Mouse (Mus musculus): ENCODE data around the gene Sult6b1. TPM values are rescaled to one million over a fixed set of nuclear protein-coding genes. Genes with fewer than 3 reads are reported as not detected.

Sult6b1 gene
- polyA plus RNA-seq, 1 experiment from 2014 or later = 0.08 TPM

- no peaks in the 10 kb centered on the region for H3K27me3 ChIP-seq
- H3K9ac ChIP-seq (replicated peaks) = peak within 1 kb of the TSS; percentile 60
- WGBS = 3% methylated on average over 28 of the region's 28 CpGs
- H3K27ac ChIP-seq (replicated peaks) = 0 out of 2 replicates have a peak within 1 kb of the TSS, but pooled peaks have one; percentile 15
- H3K9me3 ChIP-seq = peaks cover 4% of the 10 kb centered on the region; the same call in 1 of the 2 replicates
- H3K36me3 ChIP-seq = no peaks in the 10 kb centered on the region
- peak; percentile 92 for ATAC-seq (ENCODE audit: low FRiP score, low read depth)
- H3K4me1 ChIP-seq = peaks cover 16% of the 10 kb centered on the region
- H3K4me3 ChIP-seq = peak within 1 kb of the TSS; percentile 49
- peak within 1 kb of the TSS; percentile 75 for H3K4me2 ChIP-seq (replicated peaks)
Observed at GRCm38 (mm10) chr17:78882401-78883112, 24.2 kb downstream of the Sult6b1 start, which contains the start of gene Eif2ak2. Gene Eif2ak2, minus strand, starts transcription at chr17:78882573.

GRCm38 (mm10) chr17:78881878-78882304 is 24.9 kb downstream of the Sult6b1 start:
- peak; percentile 77 for ATAC-seq (ENCODE audit: low FRiP score, low read depth)
- H3K9me3 ChIP-seq = peaks cover 4% of the 10 kb centered on the region; the same call in 1 of the 2 replicates
- peak overlapping the region; percentile 49 for H3K4me3 ChIP-seq
- H3K4me1 ChIP-seq = peaks cover 16% of the 10 kb centered on the region
- peak overlapping the region; percentile 75 for H3K4me2 ChIP-seq (replicated peaks)
- no peaks in the 10 kb centered on the region for H3K36me3 ChIP-seq
- 0 out of 2 replicates have a peak overlapping the region, but pooled peaks have one; percentile 15 for H3K27ac ChIP-seq (replicated peaks)
- 23% methylated on average over 3 of the region's 7 CpGs for WGBS
- peak overlapping the region; percentile 60 for H3K9ac ChIP-seq (replicated peaks)
- no peaks in the 10 kb centered on the region for H3K27me3 ChIP-seq

- no peak overlapping the region for H3K27ac ChIP-seq (replicated peaks)
- no peak overlapping the region for H3K4me2 ChIP-seq (replicated peaks)
- H3K9ac ChIP-seq (replicated peaks) = no peak overlapping the region
- H3K9me3 ChIP-seq = no peaks in the 10 kb centered on the region
- ATAC-seq (ENCODE audit: low FRiP score, low read depth) = no peak
- H3K36me3 ChIP-seq = no peaks in the 10 kb centered on the region
- no peak overlapping the region for H3K4me3 ChIP-seq
- no peaks in the 10 kb centered on the region for H3K4me1 ChIP-seq
- no peaks in the 10 kb centered on the region for H3K27me3 ChIP-seq
- 89% methylated on average over 6 of the region's 6 CpGs for WGBS
Observed at GRCm38 (mm10) chr17:78873886-78874285, 32.9 kb downstream of the Sult6b1 start.

GRCm38 (mm10) chr17:78856243-78856642 is 50.5 kb downstream of the Sult6b1 start:
- no peaks in the 10 kb centered on the region for H3K9me3 ChIP-seq
- no peak overlapping the region for H3K9ac ChIP-seq (replicated peaks)
- H3K4me3 ChIP-seq = no peak overlapping the region
- no peak for ATAC-seq (ENCODE audit: low FRiP score, low read depth)
- WGBS = 86% methylated on average over 10 of the region's 10 CpGs
- no peaks in the 10 kb centered on the region for H3K27me3 ChIP-seq
- H3K4me1 ChIP-seq = no peaks in the 10 kb centered on the region
- H3K27ac ChIP-seq (replicated peaks) = no peak overlapping the region
- no peak overlapping the region for H3K4me2 ChIP-seq (replicated peaks)
- H3K36me3 ChIP-seq = no peaks in the 10 kb centered on the region; the same call in 1 of the 2 replicates

GRCm38 (mm10) chr17:78842271-78842928 is 64.4 kb downstream of the Sult6b1 start:
- Histone ChIP-seq H3K27ac (replicated peaks) (no peak overlapping the region), H3K4me2 (replicated peaks) (no peak overlapping the region), H3K9ac (replicated peaks) (no peak overlapping the region), H3K36me3 (peaks cover 75% of the 10 kb centered on the region), H3K4me1 (no peaks in the 10 kb centered on the region), H3K27me3 (no peaks in the 10 kb centered on the region), H3K4me3 (no peak overlapping the region), H3K9me3 (no peaks in the 10 kb centered on the region)
- no peak for ATAC-seq (ENCODE audit: low FRiP score, low read depth)
- 95% methylated on average over 7 of the region's 7 CpGs for WGBS

GRCm38 (mm10) chr17:78836056-78836455 is 70.7 kb downstream of the Sult6b1 start:
- Histone ChIP-seq H3K36me3 (peaks cover 22% of the 10 kb centered on the region), H3K27ac (replicated peaks) (peak overlapping the region; percentile 81), H3K4me1 (peaks cover 5% of the 10 kb centered on the region; the same call in 1 of the 2 replicates), H3K27me3 (no peaks in the 10 kb centered on the region), H3K9ac (replicated peaks) (peak overlapping the region; percentile 65), H3K4me2 (replicated peaks) (peak overlapping the region; percentile 83), H3K4me3 (peak overlapping the region; percentile 85), H3K9me3 (no peaks in the 10 kb centered on the region)
- WGBS = 35% methylated on average over 2 of the region's 2 CpGs
- ATAC-seq (ENCODE audit: low FRiP score, low read depth) = no peak

- no peaks in the 10 kb centered on the region for H3K27me3 ChIP-seq
- H3K4me2 ChIP-seq (replicated peaks) = peak within 1 kb of the TSS; percentile 83
- peak within 1 kb of the TSS; percentile 93 for H3K9ac ChIP-seq (replicated peaks)
- peaks cover 5% of the 10 kb centered on the region; the same call in 1 of the 2 replicates for H3K4me1 ChIP-seq
- peaks cover 27% of the 10 kb centered on the region for H3K36me3 ChIP-seq
- peak; percentile 99 for ATAC-seq (ENCODE audit: low FRiP score, low read depth)
- WGBS = under 1% methylated on average over 81 of the region's 81 CpGs
- H3K4me3 ChIP-seq = peak within 1 kb of the TSS; percentile 85
- no peaks in the 10 kb centered on the region for H3K9me3 ChIP-seq
- peak within 1 kb of the TSS; percentile 81 for H3K27ac ChIP-seq (replicated peaks)
Observed at GRCm38 (mm10) chr17:78834856-78835835, 71.6 kb downstream of the Sult6b1 start, which contains the start of the genes Heatr5b and Gpatch11. Gene Heatr5b, minus strand, starts transcription at chr17:78835364. Gene Gpatch11, plus strand, starts transcription at chr17:78835567.

Other genes starting within 250 kb of the Sult6b1 start
- gene Strn, start 169.8 kb downstream of the Sult6b1 start, polyA plus RNA-seq (2016; fragmentation: Nextera tagmentation; extraction: Ambion mirVana) = 7.8 and 10.3 TPM in 2 replicates
- gene Heatr5b, start 71.6 kb downstream of the Sult6b1 start, polyA plus RNA-seq (2016; fragmentation: Nextera tagmentation; extraction: Ambion mirVana) = 22.0 and 23.3 TPM in 2 replicates
- gene Gpatch11, start 71.4 kb downstream of the Sult6b1 start, polyA plus RNA-seq (2016; fragmentation: Nextera tagmentation; extraction: Ambion mirVana) = 44.6 and 48.2 TPM in 2 replicates
- gene Eif2ak2, start 24.4 kb downstream of the Sult6b1 start, polyA plus RNA-seq (2016; fragmentation: Nextera tagmentation; extraction: Ambion mirVana) = 5.0 and 7.0 TPM in 2 replicates
- gene Cebpzos, start 9.5 kb upstream of the Sult6b1 start, polyA plus RNA-seq (2016; fragmentation: Nextera tagmentation; extraction: Ambion mirVana) = 112 and 113 TPM in 2 replicates
- gene Cebpz, start 30.1 kb upstream of the Sult6b1 start, polyA plus RNA-seq (2016; fragmentation: Nextera tagmentation; extraction: Ambion mirVana) = 62.1 and 67.7 TPM in 2 replicates
- 52.2 and 54.8 TPM in 2 replicates for gene Ndufaf7, start 30.1 kb upstream of the Sult6b1 start, polyA plus RNA-seq (2016; fragmentation: Nextera tagmentation; extraction: Ambion mirVana)
- 43.0 and 43.1 TPM in 2 replicates for gene Prkd3, start 113.8 kb upstream of the Sult6b1 start, polyA plus RNA-seq (2016; fragmentation: Nextera tagmentation; extraction: Ambion mirVana)
- gene Qpct, start 144.9 kb upstream of the Sult6b1 start, polyA plus RNA-seq (2016; fragmentation: Nextera tagmentation; extraction: Ambion mirVana) = 7.9 and 9.8 TPM in 2 replicates

All from midbrain, embryonic 12.5 days (tissue).